Mouse (Mus musculus) embryonic stem cell, embryonic (primary cell): ENCODE data around the gene Avpr1b.

Source experiments
- CTCF ChIA-PET, 4 experiments: fragments of 300-600 bp in 2 of 4; fragments of 350-600 bp in 2 of 4; sonication (Branson Sonifier 250); formaldehyde crosslinking; loops; one replicate each; lab custom pipeline; 2022; ENCODE audit warnings: inconsistent platforms in 2 of 4; lab: Charles Lee
- POLR2A ChIA-PET, 4 experiments: fragments of 300-600 bp in 2 of 4; fragments of 350-600 bp in 2 of 4; sonication (Branson Sonifier 250); formaldehyde crosslinking; loops; one replicate each; lab custom pipeline; 2022; ENCODE audit warnings: antibody characterized with exemption in 4 of 4, inconsistent platforms in 1 of 4; lab: Charles Lee

Avpr1b gene

DNA sequence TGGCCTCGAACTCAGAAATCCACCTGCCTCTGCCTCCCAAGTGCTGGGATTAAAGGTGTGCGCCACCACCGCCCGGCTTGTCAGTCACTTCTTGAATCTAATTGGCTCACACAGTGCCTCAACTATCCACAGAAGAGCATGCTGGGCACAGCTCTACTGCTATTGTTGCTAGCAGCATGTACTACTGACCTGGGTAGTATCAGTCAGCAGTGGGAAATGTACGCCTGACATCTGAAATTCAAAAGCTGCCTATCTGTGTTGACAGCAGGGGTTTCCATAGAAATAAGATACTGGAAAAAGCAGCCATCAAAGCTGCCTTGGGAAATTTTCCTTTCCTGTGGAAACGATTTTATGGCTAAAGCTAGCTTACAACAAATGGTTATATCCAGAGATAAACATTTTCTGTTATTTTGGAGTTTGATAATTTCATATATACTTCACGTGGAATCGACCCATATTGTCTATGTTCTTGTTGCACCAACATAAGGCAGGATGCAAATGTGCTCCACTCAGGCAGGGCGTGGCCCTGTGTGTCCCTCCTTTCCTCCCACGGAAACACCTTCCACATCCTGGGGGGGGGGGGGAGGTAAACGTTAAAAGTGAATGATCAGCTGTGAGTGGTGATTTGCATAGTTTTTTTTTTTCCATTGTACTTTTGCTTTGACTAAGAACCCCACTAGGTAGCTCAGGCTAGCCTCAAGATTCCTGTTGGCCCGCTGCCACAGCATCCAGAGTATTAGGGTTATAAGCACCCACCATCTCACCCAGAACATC is 53.8 kb downstream of the Avpr1b start:
- CTCF ChIA-PET, result interaction anchor here in 3 of 4 experiments (0.5 to 0.6 kb wide), 4 partner anchors 109 to 1860 kb away, joined by 3 to 6 read pairs (median 4); partner anchors contain the start of gene Slc41a1 (in 1 of the 3)
- POLR2A ChIA-PET, result interaction anchor here in 2 of 4 experiments (0.7 to 1.4 kb wide), 2 partner anchors 81 to 125 kb away, joined by 3 to 4 read pairs; partner anchors contain the start of genes Fam72a (in 1 of the 2) and Srgap2 (in 1 of the 2)

DNA sequence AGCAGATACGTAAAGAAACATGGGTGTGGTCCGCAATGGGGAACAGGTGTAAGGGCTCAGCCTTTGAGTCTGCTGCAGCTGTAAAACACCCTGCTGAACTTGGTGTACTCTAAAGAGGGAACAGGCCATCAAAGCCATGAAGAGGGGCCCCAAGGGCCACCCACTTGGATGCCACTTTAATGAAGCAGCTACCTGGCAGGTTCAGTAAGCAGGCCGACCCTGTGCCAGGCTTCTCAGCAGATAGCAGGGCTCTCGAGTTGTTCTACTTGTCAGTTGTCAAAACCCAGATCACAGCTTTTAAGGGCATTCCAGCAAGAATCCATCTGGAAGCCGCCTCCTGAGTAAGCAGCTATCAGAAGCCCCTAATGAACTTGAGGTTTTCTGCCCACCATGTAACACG is 56.6 kb downstream of the Avpr1b start:
- ChIA-PET CTCF (interaction anchor here in 1 of 4 experiments (1.5 kb wide), 1 partner anchor 57 kb away, joined by 8 read pairs; no protein-coding TSS in a partner anchor), POLR2A (no interaction called here)

DNA sequence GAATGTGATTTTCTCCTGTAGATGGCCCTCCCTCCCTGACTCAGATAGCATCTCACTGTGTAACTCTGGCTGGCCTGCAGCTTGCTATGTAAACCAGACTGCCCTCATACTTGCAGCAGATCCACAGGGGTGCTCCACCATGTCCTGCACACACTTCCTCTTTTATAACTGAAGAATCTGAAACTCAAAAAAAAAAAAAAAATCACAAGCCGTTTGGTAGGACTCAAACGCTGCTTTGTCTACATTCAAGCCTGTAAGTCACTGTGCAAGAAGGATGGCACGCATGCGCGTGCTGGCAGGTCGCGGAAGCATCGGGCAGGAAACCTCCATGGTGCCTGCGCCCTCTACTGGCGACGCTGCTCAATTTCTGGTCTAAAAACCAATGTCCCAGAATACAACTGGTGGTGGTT is 58.9 kb downstream of the Avpr1b start:
- POLR2A ChIA-PET, result interaction anchor here in 2 of 4 experiments (0.7 to 1.8 kb wide), 2 partner anchors 35 to 130 kb away, joined by 4 to 6 read pairs; partner anchors contain the start of genes Fam72a (in 1 of the 2) and Srgap2 (in 1 of the 2)
- CTCF ChIA-PET, result interaction anchor here (0.6 to 1.5 kb wide), 15 partner anchors 8 to 1984 kb away, joined by 3 to 10 read pairs (median 3); partner anchors contain the start of gene Rassf5 (in 1 of the 4)

DNA sequence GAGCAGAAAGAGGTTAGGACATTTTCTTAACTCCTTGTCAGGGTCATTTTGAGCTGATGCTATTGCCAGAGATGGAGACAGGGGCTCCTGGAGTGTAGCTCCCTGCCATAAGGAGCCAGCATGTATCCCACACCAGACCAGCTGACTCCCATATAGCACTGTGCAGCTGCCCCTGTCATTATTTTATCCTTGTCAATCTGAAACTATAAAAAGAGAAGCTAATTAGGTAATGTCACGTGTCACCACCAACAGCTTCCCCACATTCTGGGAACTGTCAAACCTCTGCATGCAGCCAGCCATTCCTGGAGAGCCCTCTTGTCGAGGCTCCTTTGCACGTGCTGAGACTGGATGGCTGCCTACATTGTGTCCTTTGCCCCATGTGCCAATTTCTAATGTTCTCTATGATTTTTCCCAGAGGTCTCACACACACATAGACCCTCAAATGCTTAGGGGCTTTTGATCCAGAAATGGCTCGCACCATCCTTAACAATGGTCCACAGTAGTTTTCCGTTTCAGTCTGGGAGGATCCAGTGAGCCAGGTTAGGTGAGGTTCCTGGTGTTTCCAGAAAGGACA is 60.6 kb downstream of the Avpr1b start:
- CTCF ChIA-PET, result interaction anchor here in 1 of 4 experiments (0.6 kb wide), 1 partner anchor 399 kb away, joined by 3 read pairs; no protein-coding TSS in a partner anchor
- POLR2A ChIA-PET, result no interaction called here

DNA sequence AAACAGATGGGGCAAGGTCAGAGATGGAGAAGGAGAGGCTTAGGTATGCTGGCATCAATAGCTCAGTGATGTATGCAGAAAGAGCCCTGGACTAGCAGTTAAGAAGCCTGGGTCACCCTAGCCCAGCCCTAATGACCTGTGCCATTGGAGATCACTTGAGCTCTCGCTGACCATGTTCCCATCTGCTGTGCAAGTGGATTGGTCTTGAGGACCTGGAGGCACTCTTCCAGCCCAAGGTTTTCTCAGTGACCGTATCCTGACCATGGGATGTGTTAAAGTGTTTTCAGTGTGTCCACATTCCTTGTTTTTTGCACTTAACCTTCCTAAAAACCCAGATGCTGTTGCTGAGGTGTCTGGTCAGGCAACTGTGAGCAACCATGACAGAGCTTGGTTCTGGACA is 61.2 kb downstream of the Avpr1b start:
- ChIA-PET CTCF (no interaction called here), POLR2A (no interaction called here)

DNA sequence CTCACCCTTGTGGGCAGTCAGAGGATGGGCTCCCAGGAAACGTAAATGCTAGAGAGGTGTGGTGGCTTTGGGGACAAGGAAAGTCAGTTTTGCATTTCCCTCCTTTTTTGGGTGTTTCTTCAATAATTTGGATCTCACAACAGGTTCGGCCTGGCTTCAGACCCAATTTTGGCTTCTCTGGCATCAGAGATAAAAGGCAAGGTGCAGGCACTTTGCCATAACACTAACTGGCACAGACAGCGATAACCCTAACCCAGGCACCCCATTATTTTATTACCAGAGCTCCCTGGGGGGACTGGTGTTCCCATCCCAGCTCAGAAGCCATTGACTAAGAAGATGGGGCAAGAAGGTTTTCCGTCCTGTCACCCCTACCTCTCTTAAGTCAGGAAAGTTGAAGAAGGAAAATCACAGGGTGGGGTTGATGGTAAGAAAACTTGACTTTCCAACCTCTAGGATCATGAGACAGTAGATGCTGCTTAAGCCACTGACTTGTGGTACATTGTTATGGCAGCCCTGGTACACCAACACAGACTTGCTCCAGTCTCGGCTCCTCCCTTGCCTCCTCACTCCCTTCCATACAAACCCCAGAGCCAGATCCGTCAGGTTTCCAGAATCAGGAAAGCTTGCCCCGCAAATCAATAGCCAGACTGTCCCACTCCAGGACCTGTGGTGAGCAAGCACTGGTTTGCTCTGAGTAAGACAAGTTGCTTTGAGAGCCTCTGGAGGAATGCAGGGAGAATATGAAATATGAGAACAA is 61.9 kb downstream of the Avpr1b start:
- ChIA-PET POLR2A (no interaction called here), CTCF (interaction anchor here in 1 of 4 experiments (0.6 kb wide), 1 partner anchor 47 kb away, joined by 3 read pairs; no protein-coding TSS in a partner anchor)
